Mouse (Mus musculus): ENCODE measurements at regions not wholly inside any gene's neighbourhood (a gene's known extent, or its start where the extent isn't known, plus 50 kb on each side); places are given as distances from the start of the nearest gene placed in this dataset.

DNA sequence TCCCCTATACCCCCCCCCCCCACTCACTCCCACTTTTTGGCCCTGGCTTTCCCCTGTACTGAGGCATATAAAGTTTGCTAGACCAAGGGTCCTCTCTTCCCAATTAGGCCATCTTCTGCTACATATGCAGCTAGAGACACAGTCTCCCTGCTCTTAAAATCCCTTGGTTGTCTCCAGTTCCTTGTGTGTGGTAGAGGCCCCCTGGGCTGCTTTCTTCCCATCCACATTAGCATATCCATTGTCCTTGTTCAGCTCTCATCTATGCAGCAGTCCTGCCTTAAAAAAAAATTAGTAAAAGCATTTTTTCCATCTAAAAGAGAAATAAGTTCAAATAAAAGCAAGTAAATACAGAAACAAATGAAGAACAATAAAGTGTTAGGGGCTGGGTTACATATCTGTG, 105.2 kb upstream of the Opcml start:
- TF ChIP-seq CTCF (IDR thresholded peaks at IDR 0.05 in 2 of 3, conservative IDR thresholded peaks at IDR 0.05 in 1 of 3; ENCODE audit: control insufficient read depth in 1 of 3, insufficient read depth in 1 of 3, low read depth in 2 of 3, low read length in 3 of 3, poor library complexity in 1 of 3, severe bottlenecking in 1 of 3) (no peak), POLR2A (IDR thresholded peaks at IDR 0.05; ENCODE audit: control insufficient read depth in 1 of 2, insufficient read depth in 1 of 2, low read depth in 1 of 2, low read length in 2 of 2, poor library complexity in 1 of 2) (no peak), NRF1 (IDR thresholded peaks at IDR 0.05; ENCODE audit: insufficient read depth, low read depth, low read length, poor library complexity, severe bottlenecking) (no peak), MAX (IDR thresholded peaks at IDR 0.05; ENCODE audit: low read length) (no peak)
